Mouse (Mus musculus): ENCODE measurements around the gene Fxr2. TPM values are rescaled to one million over a fixed set of nuclear protein-coding genes. Genes with fewer than 3 reads are reported as not detected.

Fxr2 gene
- polyA plus RNA-seq, 1 experiment from 2014 or later: 27.9 TPM

GRCm38 (mm10) chr11:69684936-69685335 is 52.1 kb downstream of the Fxr2 start:
- Histone ChIP-seq H3K4me1 (replicated peaks; ENCODE audit: control insufficient read depth, insufficient read depth, low read length) (peaks cover 22% of the 10 kb centered on the region), H3K27me3 (ENCODE audit: control insufficient read depth, insufficient read depth, low read length) (no peaks in the 10 kb centered on the region), H3K9ac (0 out of 2 replicates have a peak overlapping the region, but pooled peaks have one; percentile 17), H3K4me2 (replicated peaks) (no peak overlapping the region), H3K4me3 (replicated peaks; ENCODE audit: low read length) (no peak overlapping the region), H3K36me3 (replicated peaks; ENCODE audit: control insufficient read depth, insufficient read depth) (peaks cover 5% of the 10 kb centered on the region), H3K9me3 (ENCODE audit: control insufficient read depth, low read length) (no peaks in the 10 kb centered on the region), H3K27ac (no peak overlapping the region)
- ATAC-seq (ENCODE audit: low FRiP score) (no peak), DNase-seq (ENCODE audit: low spot score) (no peak)
- WGBS: 74% methylated on average over 6 of the region's 6 CpGs

GRCm38 (mm10) chr11:69685526-69686148 is 52.8 kb downstream of the Fxr2 start, which contains the start of gene Tnfsf13:
TSS of gene Tnfsf13 (minus strand) at chr11:69685784.
- H3K36me3 ChIP-seq (replicated peaks; ENCODE audit: control insufficient read depth, insufficient read depth): no peaks in the 10 kb centered on the region
- 47% methylated on average over 10 of the region's 10 CpGs for WGBS
- H3K27ac ChIP-seq: peak within 1 kb of the TSS; percentile 68; the same call in 1 of the 2 replicates
- ATAC-seq (ENCODE audit: low FRiP score): no peak
- no peak for DNase-seq (ENCODE audit: low spot score)
- H3K4me1 ChIP-seq (replicated peaks; ENCODE audit: control insufficient read depth, insufficient read depth, low read length): peaks cover 17% of the 10 kb centered on the region
- no peaks in the 10 kb centered on the region for H3K27me3 ChIP-seq (ENCODE audit: control insufficient read depth, insufficient read depth, low read length)
- no peaks in the 10 kb centered on the region for H3K9me3 ChIP-seq (ENCODE audit: control insufficient read depth, low read length)
- no peak within 1 kb of the TSS for H3K4me3 ChIP-seq (replicated peaks; ENCODE audit: low read length)
- peak within 1 kb of the TSS; percentile 41; the same call in 1 of the 2 replicates for H3K9ac ChIP-seq
- no peak within 1 kb of the TSS; the same call in 1 of the 2 replicates for H3K4me2 ChIP-seq (replicated peaks)

GRCm38 (mm10) chr11:69686377-69686776 is 53.6 kb downstream of the Fxr2 start:
- H3K9ac ChIP-seq: peak overlapping the region; percentile 41; the same call in 1 of the 2 replicates

GRCm38 (mm10) chr11:69687061-69687460 is 54.3 kb downstream of the Fxr2 start:
- Histone ChIP-seq H3K9ac (no peak overlapping the region), H3K36me3 (replicated peaks; ENCODE audit: control insufficient read depth, insufficient read depth) (no peaks in the 10 kb centered on the region), H3K9me3 (ENCODE audit: control insufficient read depth, low read length) (no peaks in the 10 kb centered on the region), H3K4me1 (replicated peaks; ENCODE audit: control insufficient read depth, insufficient read depth, low read length) (peaks cover 12% of the 10 kb centered on the region), H3K4me2 (replicated peaks) (no peak overlapping the region), H3K27me3 (ENCODE audit: control insufficient read depth, insufficient read depth, low read length) (no peaks in the 10 kb centered on the region), H3K4me3 (replicated peaks; ENCODE audit: low read length) (no peak overlapping the region), H3K27ac (no peak overlapping the region)
- WGBS: 62% methylated on average over 5 of the region's 5 CpGs
- ATAC-seq (ENCODE audit: low FRiP score): no peak
- DNase-seq (ENCODE audit: low spot score): no peak

More at GRCm38 (mm10) chr11:69686377-69686776, 53.6 kb downstream of the Fxr2 start:
- no peak overlapping the region for H3K4me2 ChIP-seq (replicated peaks)
- peak overlapping the region; percentile 68; the same call in 1 of the 2 replicates for H3K27ac ChIP-seq
- peaks cover 12% of the 10 kb centered on the region for H3K4me1 ChIP-seq (replicated peaks; ENCODE audit: control insufficient read depth, insufficient read depth, low read length)
- DNase-seq (ENCODE audit: low spot score) (no peak), ATAC-seq (ENCODE audit: low FRiP score) (no peak)
- no peaks in the 10 kb centered on the region for H3K27me3 ChIP-seq (ENCODE audit: control insufficient read depth, insufficient read depth, low read length)
- H3K4me3 ChIP-seq (replicated peaks; ENCODE audit: low read length): no peak overlapping the region
- H3K9me3 ChIP-seq (ENCODE audit: control insufficient read depth, low read length): no peaks in the 10 kb centered on the region
- H3K36me3 ChIP-seq (replicated peaks; ENCODE audit: control insufficient read depth, insufficient read depth): no peaks in the 10 kb centered on the region
- 22% methylated on average over 4 of the region's 4 CpGs for WGBS

GRCm38 (mm10) chr11:69689891-69690290 is 57.1 kb downstream of the Fxr2 start:
- 100% methylated on average over 1 of the region's 1 CpGs for WGBS
- Histone ChIP-seq H3K27ac (no peak overlapping the region), H3K27me3 (ENCODE audit: control insufficient read depth, insufficient read depth, low read length) (no peaks in the 10 kb centered on the region), H3K9ac (no peak overlapping the region), H3K4me1 (replicated peaks; ENCODE audit: control insufficient read depth, insufficient read depth, low read length) (no peaks in the 10 kb centered on the region; the same call in 1 of the 2 replicates), H3K36me3 (replicated peaks; ENCODE audit: control insufficient read depth, insufficient read depth) (no peaks in the 10 kb centered on the region), H3K4me3 (replicated peaks; ENCODE audit: low read length) (no peak overlapping the region), H3K4me2 (replicated peaks) (no peak overlapping the region), H3K9me3 (ENCODE audit: control insufficient read depth, low read length) (no peaks in the 10 kb centered on the region)
- DNase-seq (ENCODE audit: low spot score) (no peak), ATAC-seq (ENCODE audit: low FRiP score) (no peak)

- no peaks in the 10 kb centered on the region for H3K9me3 ChIP-seq (ENCODE audit: control insufficient read depth, low read length)
- WGBS: 81% methylated on average over 9 of the region's 9 CpGs
- no peak overlapping the region for H3K4me3 ChIP-seq (replicated peaks; ENCODE audit: low read length)
- ATAC-seq (ENCODE audit: low FRiP score) (no peak), DNase-seq (ENCODE audit: low spot score) (no peak)
- no peak overlapping the region for H3K9ac ChIP-seq
- no peak overlapping the region for H3K27ac ChIP-seq
- H3K4me1 ChIP-seq (replicated peaks; ENCODE audit: control insufficient read depth, insufficient read depth, low read length): peaks cover 3% of the 10 kb centered on the region; the same call in 1 of the 2 replicates
- H3K27me3 ChIP-seq (ENCODE audit: control insufficient read depth, insufficient read depth, low read length): no peaks in the 10 kb centered on the region
- H3K36me3 ChIP-seq (replicated peaks; ENCODE audit: control insufficient read depth, insufficient read depth): no peaks in the 10 kb centered on the region
- no peak overlapping the region for H3K4me2 ChIP-seq (replicated peaks)
Observed at GRCm38 (mm10) chr11:69692196-69692811, 59.5 kb downstream of the Fxr2 start.

GRCm38 (mm10) chr11:69692863-69693262 is 60.1 kb downstream of the Fxr2 start:
- WGBS: 85% methylated on average over 6 of the region's 6 CpGs
- H3K27me3 ChIP-seq (ENCODE audit: control insufficient read depth, insufficient read depth, low read length): no peaks in the 10 kb centered on the region
- ATAC-seq (ENCODE audit: low FRiP score) (no peak), DNase-seq (ENCODE audit: low spot score) (no peak)
- no peak overlapping the region for H3K4me2 ChIP-seq (replicated peaks)
- H3K36me3 ChIP-seq (replicated peaks; ENCODE audit: control insufficient read depth, insufficient read depth): no peaks in the 10 kb centered on the region
- H3K4me3 ChIP-seq (replicated peaks; ENCODE audit: low read length): no peak overlapping the region
- H3K4me1 ChIP-seq (replicated peaks; ENCODE audit: control insufficient read depth, insufficient read depth, low read length): peaks cover 3% of the 10 kb centered on the region; the same call in 1 of the 2 replicates
- no peak overlapping the region for H3K9ac ChIP-seq
- no peak overlapping the region for H3K27ac ChIP-seq
- no peaks in the 10 kb centered on the region for H3K9me3 ChIP-seq (ENCODE audit: control insufficient read depth, low read length)

- no peak for DNase-seq (ENCODE audit: low spot score)
- Histone ChIP-seq H3K4me2 (replicated peaks) (no peak overlapping the region), H3K27me3 (ENCODE audit: control insufficient read depth, insufficient read depth, low read length) (no peaks in the 10 kb centered on the region), H3K4me1 (replicated peaks; ENCODE audit: control insufficient read depth, insufficient read depth, low read length) (peaks cover 3% of the 10 kb centered on the region; the same call in 1 of the 2 replicates), H3K27ac (no peak overlapping the region), H3K36me3 (replicated peaks; ENCODE audit: control insufficient read depth, insufficient read depth) (no peaks in the 10 kb centered on the region), H3K4me3 (replicated peaks; ENCODE audit: low read length) (no peak overlapping the region), H3K9ac (no peak overlapping the region), H3K9me3 (ENCODE audit: control insufficient read depth, low read length) (no peaks in the 10 kb centered on the region)
- WGBS: 62% methylated on average over 11 of the region's 11 CpGs
- ATAC-seq (ENCODE audit: low FRiP score): no peak
Observed at GRCm38 (mm10) chr11:69693421-69693965, 60.7 kb downstream of the Fxr2 start.

GRCm38 (mm10) chr11:69695046-69695360 is 62.2 kb downstream of the Fxr2 start:
- 23% methylated on average over 6 of the region's 6 CpGs for WGBS
- peaks cover 3% of the 10 kb centered on the region; the same call in 1 of the 2 replicates for H3K4me1 ChIP-seq (replicated peaks; ENCODE audit: control insufficient read depth, insufficient read depth, low read length)
- no peaks in the 10 kb centered on the region for H3K27me3 ChIP-seq (ENCODE audit: control insufficient read depth, insufficient read depth, low read length)
- peak overlapping the region; percentile 74 for H3K9ac ChIP-seq
- DNase-seq (ENCODE audit: low spot score): no peak
- no peaks in the 10 kb centered on the region for H3K36me3 ChIP-seq (replicated peaks; ENCODE audit: control insufficient read depth, insufficient read depth)
- ATAC-seq (ENCODE audit: low FRiP score): no peak
- no peaks in the 10 kb centered on the region for H3K9me3 ChIP-seq (ENCODE audit: control insufficient read depth, low read length)
- H3K27ac ChIP-seq: no peak overlapping the region
- peak overlapping the region; percentile 71 for H3K4me2 ChIP-seq (replicated peaks)
- H3K4me3 ChIP-seq (replicated peaks; ENCODE audit: low read length): peak overlapping the region; percentile 33
